Mouse (Mus musculus) lung, embryonic 16.5 days (tissue): ENCODE measurements around the gene Arhgap45. TPM values are rescaled to one million over a fixed set of nuclear protein-coding genes. Genes with fewer than 3 reads are reported as not detected.

ENCODE experiments used
- ATAC-seq: fragments of 200-750 bp; cut with Nextera tagmentation; 2 replicates; pipeline ENCODE4 v1.8.0; 2017; ENCODE audit warnings: low read depth, mild to moderate bottlenecking, moderate library complexity
- H3K27ac ChIP-seq: fragments of 300-500 bp; sonication (generic); 2 replicates; pipeline ENCODE4 v1.5.1; 2014; ENCODE audit warnings: mild to moderate bottlenecking, control low read depth, low read length
- H3K27me3 ChIP-seq: fragments of 300-500 bp; sonication (generic); 2 replicates; pipeline ENCODE4 v1.6.1; 2014; ENCODE audit warnings: low read depth, low read length, mixed read lengths; ENCODE audit not compliant: control insufficient read depth, insufficient read depth
- H3K36me3 ChIP-seq: fragments of 300-500 bp; sonication (generic); 2 replicates; pipeline ENCODE4 v1.6.1; 2014; ENCODE audit warnings: low read length; ENCODE audit not compliant: control insufficient read depth, insufficient read depth
- H3K4me1 ChIP-seq: fragments of 300-500 bp; sonication (generic); replicated peaks from 2 replicates; pipeline ENCODE4 v1.6.1; 2014; ENCODE audit warnings: low read length, mixed read lengths; ENCODE audit not compliant: control insufficient read depth, insufficient read depth
- H3K4me2 ChIP-seq: fragments of 300-500 bp; sonication (generic); 2 replicates; pipeline ENCODE4 v1.6.1; 2014; ENCODE audit warnings: low read depth, low read length, control low read depth
- H3K4me3 ChIP-seq: fragments of 300-500 bp; sonication (generic); 2 replicates; pipeline ENCODE4 v1.5.1; 2014; ENCODE audit warnings: mild to moderate bottlenecking, low read length, control low read depth
- H3K9ac ChIP-seq: fragments of 300-500 bp; sonication (generic); 2 replicates; pipeline ENCODE4 v1.6.1; 2014; ENCODE audit warnings: low read length, control low read depth
- H3K9me3 ChIP-seq: fragments of 300-500 bp; sonication (generic); 2 replicates; pipeline ENCODE4 v1.6.1; 2016; ENCODE audit warnings: low read length; ENCODE audit not compliant: control insufficient read depth
- WGBS: fragments of 180-500 bp; shearing (Covaris S2); extraction: QIAGEN DNeasy Blood & Tissue Kit; methylation state at CpG from one replicate; pipeline ENCODE4 v1.1.7; 2014; 5-methylcytosine and 5-hydroxymethylcytosine counted together
- polyA plus RNA-seq: library from polyadenylated mRNA; unstranded; fragments of >200 nt; fragmentation: Nextera tagmentation; extraction: Ambion mirVana; gene quantifications from 2 replicates; pipeline ENCODE4 v1.2.1, GENCODE M21; 2015

The Arhgap45 gene
- polyA plus RNA-seq, 1 experiment from 2014 or later, result 18.1 TPM

DNA sequence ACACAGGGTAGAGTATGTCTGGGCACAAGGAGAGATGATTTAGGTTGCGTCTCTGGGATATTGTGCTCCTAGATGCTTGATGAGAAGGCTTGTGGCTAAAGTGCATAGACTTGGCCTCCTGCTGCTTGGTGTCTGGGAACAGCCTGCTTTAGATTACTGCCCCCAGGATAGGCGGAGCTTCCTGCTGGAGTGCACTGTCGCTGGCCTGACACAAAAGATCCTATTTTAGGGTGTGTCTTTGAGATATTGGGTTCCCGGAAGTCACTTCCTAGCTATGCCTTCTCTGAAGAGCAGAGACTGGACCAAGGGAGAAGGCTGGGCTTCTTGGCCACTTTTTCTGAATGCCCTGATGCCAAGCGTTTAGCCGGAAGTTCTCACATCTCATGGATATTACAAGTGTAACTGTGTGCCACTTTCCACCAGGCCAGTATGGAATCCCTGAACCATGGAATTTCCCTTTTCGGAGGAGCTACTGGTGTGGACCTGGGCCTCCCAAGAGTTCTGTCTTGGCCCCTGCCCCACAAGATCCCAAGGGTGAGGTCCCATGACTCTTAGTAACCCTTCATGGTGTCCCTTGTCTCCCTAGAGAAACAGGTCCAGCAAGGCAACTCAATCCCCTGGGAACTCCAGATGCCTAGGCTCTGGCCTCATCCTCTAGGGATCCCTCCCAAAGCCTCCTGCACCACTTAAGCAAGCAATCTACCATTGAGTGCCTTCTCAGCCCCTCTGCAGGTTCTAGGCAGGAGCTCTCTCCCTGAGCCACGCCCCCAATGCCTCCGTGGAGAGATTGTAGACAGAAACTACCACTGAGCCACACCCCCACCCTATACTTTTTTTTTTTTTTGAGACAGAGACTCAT, 12.8 kb upstream of the Arhgap45 start:
- Histone ChIP-seq H3K9me3 (no peaks in the 10 kb centered on the region), H3K27ac (0 out of 2 replicates have a peak overlapping the region, but pooled peaks have one; percentile 20), H3K4me2 (no peak overlapping the region), H3K4me3 (no peak overlapping the region), H3K9ac (peak overlapping the region; percentile 14; the same call in 1 of the 2 replicates), H3K36me3 (no peaks in the 10 kb centered on the region), H3K4me1 (peaks cover 12% of the 10 kb centered on the region), H3K27me3 (no peaks in the 10 kb centered on the region)
- WGBS, result 57% methylated on average over 9 of the region's 9 CpGs
- ATAC-seq, result peak; percentile 21; the same call in 1 of the 2 replicates

- Histone ChIP-seq H3K27ac (no peak overlapping the region), H3K9ac (no peak overlapping the region), H3K4me1 (peaks cover 12% of the 10 kb centered on the region), H3K27me3 (no peaks in the 10 kb centered on the region), H3K9me3 (no peaks in the 10 kb centered on the region), H3K36me3 (peaks cover 4% of the 10 kb centered on the region; the same call in 1 of the 2 replicates), H3K4me3 (no peak overlapping the region), H3K4me2 (no peak overlapping the region)
- WGBS, result 77% methylated on average over 8 of the region's 8 CpGs
- ATAC-seq, result no peak
Measured at GRCm38 (mm10) chr10:80004233-80004705, 12.2 kb upstream of the Arhgap45 start.

DNA sequence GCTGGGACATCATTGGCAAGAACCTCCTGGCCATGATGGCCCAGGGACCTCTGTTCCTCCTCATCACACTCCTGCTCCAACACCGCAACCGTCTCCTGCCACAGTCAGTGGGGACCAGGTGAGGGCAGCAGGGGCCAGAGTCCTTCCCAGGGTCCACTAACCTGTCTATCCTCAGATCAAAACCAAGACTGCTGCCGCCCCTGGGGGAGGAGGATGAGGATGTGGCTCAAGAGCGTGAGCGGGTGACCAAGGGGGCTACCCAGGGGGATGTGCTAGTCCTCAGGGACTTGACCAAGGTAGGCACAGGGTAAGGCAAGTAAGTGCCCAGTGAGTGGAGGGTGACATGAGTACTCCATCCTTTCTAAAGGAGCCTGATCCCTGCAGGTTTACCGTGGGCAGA, 4.7 kb upstream of the Arhgap45 start:
- Histone ChIP-seq H3K36me3 (peaks cover 14% of the 10 kb centered on the region), H3K9ac (no peak overlapping the region), H3K4me3 (no peak overlapping the region), H3K27ac (no peak overlapping the region), H3K27me3 (peaks cover 23% of the 10 kb centered on the region), H3K4me2 (no peak overlapping the region), H3K4me1 (peaks cover 29% of the 10 kb centered on the region), H3K9me3 (peaks cover 6% of the 10 kb centered on the region; the same call in 1 of the 2 replicates)
- 86% methylated on average over 6 of the region's 6 CpGs for WGBS
- ATAC-seq, result no peak

DNA sequence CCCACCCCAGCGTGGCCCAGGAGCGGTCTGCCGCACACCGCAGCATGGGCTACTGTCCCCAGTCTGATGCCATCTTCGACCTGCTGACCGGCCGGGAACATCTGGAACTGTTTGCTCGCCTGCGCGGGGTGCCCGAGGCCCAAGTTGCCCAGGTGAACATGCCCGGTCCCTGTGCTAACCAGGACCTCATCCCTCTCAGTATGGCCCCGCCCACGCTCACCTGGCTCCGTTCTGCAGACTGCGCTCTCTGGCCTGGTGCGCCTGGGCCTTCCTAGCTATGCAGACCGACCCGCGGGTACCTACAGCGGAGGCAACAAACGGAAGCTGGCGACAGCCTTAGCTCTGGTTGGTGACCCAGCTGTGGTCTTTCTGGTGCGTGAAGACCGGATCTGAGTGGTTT, 2.8 kb upstream of the Arhgap45 start:
- no peak for ATAC-seq
- peaks cover 6% of the 10 kb centered on the region; the same call in 1 of the 2 replicates for H3K9me3 ChIP-seq
- 37% methylated on average over 25 of the region's 25 CpGs for WGBS
- H3K27me3 ChIP-seq, result peaks cover 23% of the 10 kb centered on the region
- no peak overlapping the region for H3K4me3 ChIP-seq
- peaks cover 30% of the 10 kb centered on the region for H3K4me1 ChIP-seq
- H3K9ac ChIP-seq, result no peak overlapping the region
- H3K36me3 ChIP-seq, result peaks cover 14% of the 10 kb centered on the region
- no peak overlapping the region for H3K27ac ChIP-seq
- no peak overlapping the region for H3K4me2 ChIP-seq

DNA sequence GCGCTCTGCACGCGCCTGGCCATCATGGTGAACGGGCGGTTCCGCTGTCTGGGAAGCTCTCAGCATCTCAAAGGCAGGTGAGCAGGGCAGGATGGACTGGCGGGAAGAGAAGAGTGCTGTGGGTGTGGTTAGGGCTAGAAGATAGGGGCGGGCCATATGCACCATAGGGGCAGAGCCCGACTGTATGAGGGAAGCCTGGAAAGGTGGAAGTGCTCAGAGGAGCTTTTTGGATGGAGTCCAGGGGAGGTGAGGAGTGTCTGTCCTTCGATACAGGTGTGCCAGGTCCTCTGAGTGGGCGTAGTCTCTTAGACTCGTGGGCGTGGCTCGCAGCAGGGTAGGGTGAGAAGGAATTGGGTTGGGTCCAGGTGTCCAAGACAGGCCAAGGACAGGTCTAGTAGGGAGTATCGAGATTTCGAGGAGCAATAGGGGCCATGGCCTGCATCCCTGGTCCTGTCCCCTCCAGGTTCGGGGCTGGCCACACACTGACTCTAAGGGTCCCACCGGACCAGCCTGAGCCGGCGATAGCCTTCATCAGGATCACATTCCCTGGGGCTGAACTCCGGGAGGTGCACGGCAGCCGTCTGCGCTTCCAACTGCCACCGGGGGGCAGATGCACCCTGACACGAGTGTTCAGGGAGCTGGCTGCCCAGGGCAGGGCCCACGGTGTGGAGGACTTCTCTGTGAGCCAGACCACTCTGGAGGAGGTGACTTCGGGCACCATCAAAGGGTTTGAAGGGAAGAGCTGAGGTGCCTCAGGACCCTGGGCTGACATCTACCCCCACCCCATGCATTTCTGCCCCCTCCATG, 1.8 kb upstream of the Arhgap45 start:
- Histone ChIP-seq H3K4me1 (peaks cover 39% of the 10 kb centered on the region), H3K9ac (no peak overlapping the region; the same call in 1 of the 2 replicates), H3K4me2 (peak overlapping the region; percentile 29; the same call in 1 of the 2 replicates), H3K27ac (0 out of 2 replicates have a peak overlapping the region, but pooled peaks have one; percentile 12), H3K9me3 (peaks cover 6% of the 10 kb centered on the region; the same call in 1 of the 2 replicates), H3K4me3 (no peak overlapping the region), H3K27me3 (peaks cover 23% of the 10 kb centered on the region), H3K36me3 (peaks cover 10% of the 10 kb centered on the region; the same call in 1 of the 2 replicates)
- ATAC-seq, result peak; percentile 18; the same call in 1 of the 2 replicates
- WGBS, result 25% methylated on average over 28 of the region's 28 CpGs

DNA sequence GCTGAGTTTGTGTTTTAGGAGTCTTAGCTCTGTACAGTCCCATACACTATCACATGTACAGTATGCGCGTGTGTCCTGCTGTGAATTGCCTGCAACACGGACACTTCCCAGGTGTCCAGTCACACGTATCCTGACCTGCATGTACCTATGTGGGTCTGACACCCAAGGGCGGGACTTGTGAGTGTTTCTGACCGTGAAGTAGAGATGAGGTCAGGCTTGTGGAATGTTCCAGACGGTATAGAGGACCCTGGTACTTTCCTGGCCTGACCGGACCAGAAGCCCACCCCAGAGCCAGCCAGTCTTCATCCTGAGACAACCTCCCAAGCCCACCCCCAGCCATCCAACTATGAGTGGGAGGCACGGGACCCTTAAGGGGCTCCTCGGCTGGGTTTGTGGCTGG, 870 bp upstream of the Arhgap45 start:
- 0 out of 2 replicates have a peak overlapping the region, but pooled peaks have one; percentile 12 for H3K4me2 ChIP-seq
- H3K27me3 ChIP-seq, result peaks cover 23% of the 10 kb centered on the region
- no peaks in the 10 kb centered on the region; the same call in 1 of the 2 replicates for H3K9me3 ChIP-seq
- peak overlapping the region; percentile 57 for H3K9ac ChIP-seq
- peaks cover 41% of the 10 kb centered on the region for H3K4me1 ChIP-seq
- H3K27ac ChIP-seq, result peak overlapping the region; percentile 41; the same call in 1 of the 2 replicates
- H3K4me3 ChIP-seq, result 0 out of 2 replicates have a peak overlapping the region, but pooled peaks have one; percentile 4
- no peak for ATAC-seq
- 49% methylated on average over 10 of the region's 10 CpGs for WGBS
- H3K36me3 ChIP-seq, result peaks cover 3% of the 10 kb centered on the region; the same call in 1 of the 2 replicates

DNA sequence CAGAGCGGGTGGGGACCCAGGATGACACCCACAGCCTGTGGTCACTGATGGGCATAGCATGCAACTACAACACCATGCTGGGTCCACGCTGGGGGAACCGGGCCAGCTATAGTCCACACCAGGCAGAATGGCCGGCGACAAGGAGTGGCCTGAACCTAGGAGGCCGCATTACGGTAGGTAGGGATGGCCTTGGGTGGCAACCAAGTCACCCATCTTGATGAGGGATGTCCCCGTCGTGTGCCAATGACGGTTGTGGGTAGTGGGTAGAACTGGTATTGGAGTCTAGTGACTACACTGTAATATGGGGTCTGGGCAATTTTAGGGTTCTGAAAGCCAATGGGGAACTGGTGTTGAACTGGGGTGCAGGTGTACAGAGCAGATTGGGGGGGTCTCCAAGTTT, 478 bp downstream of the Arhgap45 start:
- no peak overlapping the region for H3K27ac ChIP-seq
- no peak overlapping the region for H3K4me2 ChIP-seq
- no peak for ATAC-seq
- peak overlapping the region; percentile 15 for H3K4me3 ChIP-seq
- no peaks in the 10 kb centered on the region for H3K36me3 ChIP-seq
- 83% methylated on average over 10 of the region's 10 CpGs for WGBS
- peaks cover 46% of the 10 kb centered on the region for H3K4me1 ChIP-seq
- H3K27me3 ChIP-seq, result peaks cover 23% of the 10 kb centered on the region
- H3K9me3 ChIP-seq, result no peaks in the 10 kb centered on the region
- no peak overlapping the region for H3K9ac ChIP-seq

GRCm38 (mm10) chr10:80017361-80017760, 908 bp downstream of the Arhgap45 start:
- Histone ChIP-seq H3K27me3 (peaks cover 23% of the 10 kb centered on the region), H3K4me2 (no peak overlapping the region), H3K9me3 (no peaks in the 10 kb centered on the region), H3K4me1 (peaks cover 46% of the 10 kb centered on the region), H3K9ac (no peak overlapping the region), H3K4me3 (0 out of 2 replicates have a peak overlapping the region, but pooled peaks have one; percentile 15), H3K27ac (no peak overlapping the region), H3K36me3 (no peaks in the 10 kb centered on the region)
- 64% methylated on average over 3 of the region's 3 CpGs for WGBS
- ATAC-seq, result no peak
